Mouse (Mus musculus): ENCODE measurements around the gene Abca13.

DNA sequence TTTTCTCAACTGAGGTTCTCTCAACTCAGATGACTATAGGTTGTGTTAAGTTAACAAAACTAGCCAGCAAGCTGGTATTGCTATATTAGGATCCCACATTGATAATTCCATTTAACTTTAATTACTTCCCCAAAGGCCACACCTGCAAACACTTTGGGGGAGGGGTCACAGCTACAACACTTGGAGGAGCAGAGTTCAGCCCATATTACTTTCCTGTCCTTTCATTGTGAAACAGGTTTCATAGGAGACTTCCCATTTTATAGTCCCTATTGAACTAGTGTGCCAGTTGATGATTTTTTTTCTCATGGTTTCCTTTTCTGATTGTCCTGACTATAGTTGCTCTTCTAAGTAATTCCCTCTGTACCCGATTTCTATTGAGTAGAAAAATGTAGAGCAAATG lies 10.3 kb upstream of the Abca13 start:
- TF ChIP-seq CTCF (IDR thresholded peaks at IDR 0.05; ENCODE audit: low read depth, low read length) = no peak
- TF ChIP-seq POLR2A (IDR thresholded peaks at IDR 0.05; ENCODE audit: extremely low read depth, insufficient read depth, low read length) = no peak
